ENCODE assay signal across 12 mouse cellular contexts in genomic region chr13:54320212-54320611, GRCm38 (mm10). TPM values are rescaled to one million over a fixed set of nuclear protein-coding genes. Genes with fewer than 3 reads are reported as not detected.
DNase-seq lines count a peak whose midpoint lies in the region; TF ChIP-seq lines count a peak whose summit lies in the region.
"Had no signal": no experiment of that assay in that cellular context is flagged by ENCODE, and none has a peak within 500 bp of the region (broad histone marks: within the 10 kb centered on the region; RNA-seq: fewer than 3 reads in every experiment).

No protein-coding gene starts in this region.

- H3K4me3 ChIP-seq in kidney, adult 2 months (ENCODE audit: insufficient read depth, low read depth, low read length) = no peak overlapping the region
- no peak overlapping the region for H3K4me3 ChIP-seq in small intestine, adult 2 months (ENCODE audit: low read depth, low read length)

- no peak for TF ChIP-seq POLR2A in kidney, adult 2 months (IDR thresholded peaks at IDR 0.05; ENCODE audit: low read depth, low read length)
- TF ChIP-seq POLR2A in small intestine, adult 2 months (IDR thresholded peaks at IDR 0.05; ENCODE audit: low read depth, low read length) = no peak

- peak; percentile 51 for TF ChIP-seq CTCF in kidney, adult 2 months (conservative IDR thresholded peaks at IDR 0.05; ENCODE audit: insufficient read depth, insufficient read length, low read depth, low read length)
- TF ChIP-seq CTCF in small intestine, adult 2 months (IDR thresholded peaks at IDR 0.05; ENCODE audit: extremely low read depth, insufficient read length, insufficient replicate concordance, low read depth, low read length) = peak; percentile 55; the same call in 1 of the 2 replicates

- no peaks in the 10 kb centered on the region for H3K36me3 ChIP-seq in kidney, adult 2 months (ENCODE audit: control insufficient read depth, insufficient read depth, low read length)
- no peaks in the 10 kb centered on the region for H3K36me3 ChIP-seq in small intestine, adult 2 months (ENCODE audit: control insufficient read depth, insufficient read depth, low read length)

- H3K27ac ChIP-seq in kidney, adult 2 months (ENCODE audit: insufficient read depth, low read depth, low read length) = no peak overlapping the region
- no peak overlapping the region for H3K27ac ChIP-seq in small intestine, adult 2 months (ENCODE audit: insufficient read depth, low read depth, low read length)
- H3K27ac ChIP-seq: macrophage had no signal

- DNase-seq in kidney, adult 2 months = no peak
- no peak for DNase-seq in kidney, adult 18-20 months
- DNase-seq in retina, postnatal 1 day = peak; percentile 27
- no peak for DNase-seq in retina, embryonic 14.5 days (ENCODE audit: low spot score)
- peak; percentile 56 for DNase-seq in ZHBTc4 (ENCODE audit: low read depth, low spot score)
- DNase-seq in adrenal gland, adult 18-20 months (ENCODE audit: low spot score in 2 of 2) = no peak
- DNase-seq: adrenal gland, adult 8-10 months; gastrocnemius, postnatal 36 days; left cerebral cortex, postnatal 4 days; right cerebral cortex, postnatal 14 days had no signal

- no peaks in the 10 kb centered on the region for H3K4me1 ChIP-seq in kidney, adult 2 months (ENCODE audit: control insufficient read depth, insufficient read depth, low read length)
- H3K4me1 ChIP-seq in small intestine, adult 2 months (ENCODE audit: control insufficient read depth, insufficient read depth, insufficient read length, low read length) = no peaks in the 10 kb centered on the region

- WGBS in kidney, adult 2 months = 61% methylated on average over 9 of the region's 9 CpGs
- 43% methylated on average over 9 of the region's 9 CpGs for WGBS in small intestine, adult 2 months

- H3K27me3 ChIP-seq in kidney, adult 2 months (replicated peaks; ENCODE audit: control insufficient read depth, insufficient read depth, low read length) = no peaks in the 10 kb centered on the region
- H3K27me3 ChIP-seq in small intestine, adult 2 months (ENCODE audit: control insufficient read depth, insufficient read depth, low read length) = no peaks in the 10 kb centered on the region

RNA-seq across cellular contexts. Expression of gene Cplx2, which starts 50.9 kb away (rescaled TPM):
- polyA plus RNA-seq in kidney, adult 2 months (2012; rRNA removed) = 11.8 and 15.5 TPM in 2 replicates
- 3.1 and 5.5 TPM in 2 replicates for polyA plus RNA-seq in small intestine, adult 2 months (2012; rRNA removed)
- total RNA-seq in adrenal gland, adult 18-20 months (2021) = 10 to 100 TPM; 20.9 to 21.3 TPM
- polyA plus RNA-seq: macrophage had no signal

Comparison
In these comparisons a context has a peak if more than half of its experiments do, and no peak if none do; other contexts are left out.
1. DNase-seq: peak in retina, postnatal 1 day (single experiment) and ZHBTc4 (single experiment); none in kidney, adult 2 months (single experiment), kidney, adult 18-20 months (single experiment), retina, embryonic 14.5 days (single experiment) and adrenal gland, adult 18-20 months (0 of 2).